Mouse (Mus musculus): ENCODE results near the gene Extl1. TPM values are rescaled to one million over a fixed set of nuclear protein-coding genes. Genes with fewer than 3 reads are reported as not detected.

Gene Extl1
- polyA plus RNA-seq, 1 experiment from 2014 or later, result 0.11 TPM

DNA sequence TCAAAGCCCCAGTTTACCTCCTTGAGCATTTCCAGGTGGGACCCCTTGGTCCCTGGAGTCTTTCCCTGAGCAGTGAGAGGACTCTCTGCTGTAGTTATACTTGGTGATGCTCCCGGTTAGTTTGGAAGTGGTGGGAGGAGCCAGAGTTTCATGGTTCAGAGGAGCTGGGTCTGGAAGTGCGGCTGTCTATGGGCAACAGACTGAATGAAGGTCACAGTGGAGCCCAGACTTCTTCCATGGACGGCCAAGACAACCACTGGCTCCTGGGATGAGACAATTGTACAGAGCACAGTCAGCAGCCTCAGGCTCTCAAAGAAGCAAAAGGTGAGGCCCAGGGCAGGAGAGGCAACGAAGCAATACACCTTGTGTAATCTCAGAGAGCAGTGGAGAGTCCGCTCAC lies 53.4 kb downstream of the Extl1 start:
- Histone ChIP-seq H3K36me3 (ENCODE audit: control insufficient read depth, insufficient read depth, low read length) (no peaks in the 10 kb centered on the region), H3K4me1 (ENCODE audit: control insufficient read depth, insufficient read depth, low read length) (no peaks in the 10 kb centered on the region; the same call in 1 of the 2 replicates), H3K27me3 (ENCODE audit: control insufficient read depth, insufficient read depth, low read length) (no peaks in the 10 kb centered on the region), H3K4me2 (no peak overlapping the region), H3K27ac (ENCODE audit: low read depth, low read length) (no peak overlapping the region), H3K9me3 (ENCODE audit: control insufficient read depth, low read length) (no peaks in the 10 kb centered on the region), H3K4me3 (ENCODE audit: low read depth, low read length) (no peak overlapping the region), H3K9ac (ENCODE audit: low read length) (no peak overlapping the region)
- WGBS, result 58% methylated on average over 5 of the region's 5 CpGs
- DNase-seq (ENCODE audit: low spot score, missing footprints), result no peak
- no peak for ATAC-seq (ENCODE audit: low FRiP score)

DNA sequence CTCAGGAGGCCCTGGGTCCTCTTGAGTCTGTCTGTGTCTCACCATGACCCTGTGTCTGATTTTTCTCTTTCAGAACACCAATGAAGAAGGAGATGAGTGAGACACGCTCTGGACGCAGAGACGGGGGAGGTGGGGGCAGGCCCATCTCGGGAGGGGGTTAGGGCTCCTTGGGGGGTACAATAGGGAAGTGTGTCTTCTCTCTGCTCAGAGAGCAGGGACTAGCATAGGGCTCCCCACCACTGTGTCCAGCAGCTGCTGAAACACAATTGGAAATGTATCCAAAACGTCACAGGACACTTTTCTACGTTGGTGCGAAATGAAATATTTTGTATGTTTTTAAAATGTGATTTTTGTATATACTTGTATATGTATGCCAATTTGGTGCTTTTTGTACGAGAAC lies 54.8 kb downstream of the Extl1 start:
- ATAC-seq (ENCODE audit: low FRiP score), result no peak
- 90% methylated on average over 8 of the region's 8 CpGs for WGBS
- no peak for DNase-seq (ENCODE audit: low spot score, missing footprints)
- no peak overlapping the region for H3K4me2 ChIP-seq
- H3K36me3 ChIP-seq (ENCODE audit: control insufficient read depth, insufficient read depth, low read length), result no peaks in the 10 kb centered on the region
- no peak overlapping the region for H3K9ac ChIP-seq (ENCODE audit: low read length)
- H3K27ac ChIP-seq (ENCODE audit: low read depth, low read length), result no peak overlapping the region
- H3K27me3 ChIP-seq (ENCODE audit: control insufficient read depth, insufficient read depth, low read length), result no peaks in the 10 kb centered on the region
- no peaks in the 10 kb centered on the region; the same call in 1 of the 2 replicates for H3K4me1 ChIP-seq (ENCODE audit: control insufficient read depth, insufficient read depth, low read length)
- no peak overlapping the region for H3K4me3 ChIP-seq (ENCODE audit: low read depth, low read length)
- H3K9me3 ChIP-seq (ENCODE audit: control insufficient read depth, low read length), result no peaks in the 10 kb centered on the region

DNA sequence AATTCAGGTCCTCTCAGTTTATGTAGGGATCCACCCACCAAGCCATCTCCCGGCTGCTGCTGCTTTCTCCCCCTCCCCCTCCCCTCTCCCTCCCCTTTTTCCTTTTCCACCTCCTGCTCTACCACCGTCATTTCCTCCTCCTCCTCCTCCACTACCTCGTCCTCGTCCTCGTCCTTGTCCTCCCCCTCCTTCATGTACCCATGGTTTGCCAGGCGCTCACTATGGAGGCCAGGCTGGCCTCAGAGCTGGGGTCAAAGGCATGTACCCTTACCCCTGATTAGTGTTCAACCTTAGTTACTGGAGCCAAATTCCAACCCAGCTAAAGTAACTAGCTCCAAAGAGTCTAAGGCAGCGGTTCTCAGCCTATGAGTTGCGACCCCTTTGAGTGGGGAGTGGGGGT lies 55.5 kb downstream of the Extl1 start:
- no peak overlapping the region for H3K4me3 ChIP-seq (ENCODE audit: low read depth, low read length)
- no peaks in the 10 kb centered on the region for H3K36me3 ChIP-seq (ENCODE audit: control insufficient read depth, insufficient read depth, low read length)
- DNase-seq (ENCODE audit: low spot score, missing footprints) (no peak), ATAC-seq (ENCODE audit: low FRiP score) (no peak)
- H3K4me2 ChIP-seq, result no peak overlapping the region
- H3K27ac ChIP-seq (ENCODE audit: low read depth, low read length), result no peak overlapping the region
- WGBS, result 67% methylated on average over 8 of the region's 8 CpGs
- H3K9ac ChIP-seq (ENCODE audit: low read length), result no peak overlapping the region
- H3K4me1 ChIP-seq (ENCODE audit: control insufficient read depth, insufficient read depth, low read length), result no peaks in the 10 kb centered on the region; the same call in 1 of the 2 replicates
- no peaks in the 10 kb centered on the region for H3K27me3 ChIP-seq (ENCODE audit: control insufficient read depth, insufficient read depth, low read length)
- no peaks in the 10 kb centered on the region for H3K9me3 ChIP-seq (ENCODE audit: control insufficient read depth, low read length)

DNA sequence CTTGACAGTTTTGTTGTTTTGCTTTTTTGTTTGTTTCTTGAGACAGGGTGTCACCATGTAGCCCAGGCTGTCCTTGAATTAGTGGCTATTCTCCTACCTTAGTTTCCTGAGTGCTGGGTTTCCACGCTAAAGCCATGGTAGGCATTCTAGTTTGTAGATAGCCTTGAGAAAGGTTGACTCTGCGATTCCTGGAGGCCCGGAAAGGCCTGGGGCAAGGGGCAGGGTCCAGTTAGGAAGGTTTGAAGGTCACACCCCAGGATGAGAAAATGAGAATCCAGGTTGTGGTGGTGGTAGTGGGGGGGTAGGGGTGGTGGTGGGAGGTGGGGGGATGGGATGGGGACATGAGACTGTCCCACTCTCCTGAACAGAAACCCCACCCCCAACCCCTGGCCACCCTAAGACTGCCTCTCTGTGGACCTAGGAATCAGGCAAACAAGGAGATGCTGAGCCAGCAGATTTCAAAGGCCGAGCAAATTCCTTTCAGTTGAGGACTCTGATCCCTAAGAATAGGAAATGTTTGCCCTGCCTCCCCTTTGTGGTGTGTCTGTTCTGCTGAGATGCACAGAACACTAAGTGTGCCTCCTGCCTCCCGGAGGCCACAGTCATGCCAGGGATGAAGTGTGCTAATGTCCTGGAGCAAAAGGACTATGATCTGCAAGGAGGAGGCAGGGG lies 56.7 kb downstream of the Extl1 start:
- H3K9me3 ChIP-seq (ENCODE audit: control insufficient read depth, low read length), result no peaks in the 10 kb centered on the region
- H3K36me3 ChIP-seq (ENCODE audit: control insufficient read depth, insufficient read depth, low read length), result no peaks in the 10 kb centered on the region
- 67% methylated on average over 5 of the region's 5 CpGs for WGBS
- no peaks in the 10 kb centered on the region; the same call in 1 of the 2 replicates for H3K4me1 ChIP-seq (ENCODE audit: control insufficient read depth, insufficient read depth, low read length)
- no peak overlapping the region for H3K27ac ChIP-seq (ENCODE audit: low read depth, low read length)
- no peak for DNase-seq (ENCODE audit: low spot score, missing footprints)
- no peak for ATAC-seq (ENCODE audit: low FRiP score)
- no peaks in the 10 kb centered on the region for H3K27me3 ChIP-seq (ENCODE audit: control insufficient read depth, insufficient read depth, low read length)
- H3K9ac ChIP-seq (ENCODE audit: low read length), result no peak overlapping the region
- no peak overlapping the region for H3K4me3 ChIP-seq (ENCODE audit: low read depth, low read length)
- H3K4me2 ChIP-seq, result no peak overlapping the region

DNA sequence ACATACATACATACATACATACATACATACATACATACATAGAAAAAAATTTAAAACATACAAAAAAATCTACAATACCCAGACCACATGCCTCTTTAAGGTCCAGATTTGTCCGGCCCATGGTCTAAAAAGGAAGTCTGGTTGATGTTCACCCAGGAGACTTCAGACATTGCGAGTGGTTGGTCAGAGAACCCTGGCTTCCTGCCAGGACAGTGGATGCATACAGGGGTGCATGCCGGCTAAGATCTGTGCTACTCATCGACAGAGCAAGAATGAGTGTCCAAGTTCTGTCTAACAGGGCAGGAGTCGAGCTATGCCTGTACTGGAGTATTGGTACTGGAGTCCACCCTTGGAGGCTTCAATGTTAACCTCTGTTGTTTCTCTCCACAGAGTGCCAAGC lies 59.0 kb downstream of the Extl1 start:
- H3K9me3 ChIP-seq (ENCODE audit: control insufficient read depth, low read length), result no peaks in the 10 kb centered on the region
- H3K4me2 ChIP-seq, result no peak overlapping the region
- no peak for ATAC-seq (ENCODE audit: low FRiP score)
- H3K27me3 ChIP-seq (ENCODE audit: control insufficient read depth, insufficient read depth, low read length), result no peaks in the 10 kb centered on the region
- no peaks in the 10 kb centered on the region for H3K36me3 ChIP-seq (ENCODE audit: control insufficient read depth, insufficient read depth, low read length)
- H3K9ac ChIP-seq (ENCODE audit: low read length), result no peak overlapping the region
- no peak overlapping the region for H3K4me3 ChIP-seq (ENCODE audit: low read depth, low read length)
- no peak for DNase-seq (ENCODE audit: low spot score, missing footprints)
- WGBS, result 86% methylated on average over 5 of the region's 5 CpGs
- H3K27ac ChIP-seq (ENCODE audit: low read depth, low read length), result no peak overlapping the region
- no peaks in the 10 kb centered on the region; the same call in 1 of the 2 replicates for H3K4me1 ChIP-seq (ENCODE audit: control insufficient read depth, insufficient read depth, low read length)

DNA sequence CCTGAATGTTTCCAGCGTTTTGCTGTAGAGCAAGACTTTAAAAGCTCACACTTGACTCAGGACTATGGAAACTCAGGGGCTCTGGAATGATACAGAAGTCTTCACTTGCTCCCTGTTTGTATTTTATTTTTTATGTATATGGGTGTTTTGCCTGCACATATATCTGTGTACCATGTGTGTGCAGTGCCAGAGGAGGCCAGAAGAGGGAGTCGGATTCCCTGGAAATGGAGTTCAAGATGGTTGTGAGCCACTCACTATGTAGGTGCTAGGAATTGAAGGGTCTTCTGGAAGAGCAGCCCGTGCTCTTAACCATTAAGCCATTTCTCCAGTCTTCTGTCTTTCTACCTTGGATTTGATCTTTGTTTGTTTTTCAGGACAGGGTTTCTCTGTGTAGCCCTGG lies 62.1 kb downstream of the Extl1 start:
- no peak for DNase-seq (ENCODE audit: low spot score, missing footprints)
- Histone ChIP-seq H3K4me3 (ENCODE audit: low read depth, low read length) (no peak overlapping the region), H3K4me1 (ENCODE audit: control insufficient read depth, insufficient read depth, low read length) (no peaks in the 10 kb centered on the region), H3K36me3 (ENCODE audit: control insufficient read depth, insufficient read depth, low read length) (no peaks in the 10 kb centered on the region), H3K27ac (ENCODE audit: low read depth, low read length) (no peak overlapping the region), H3K27me3 (ENCODE audit: control insufficient read depth, insufficient read depth, low read length) (no peaks in the 10 kb centered on the region), H3K4me2 (no peak overlapping the region), H3K9me3 (ENCODE audit: control insufficient read depth, low read length) (no peaks in the 10 kb centered on the region), H3K9ac (ENCODE audit: low read length) (no peak overlapping the region)
- WGBS, result 63% methylated on average over 3 of the region's 3 CpGs
- no peak for ATAC-seq (ENCODE audit: low FRiP score)

DNA sequence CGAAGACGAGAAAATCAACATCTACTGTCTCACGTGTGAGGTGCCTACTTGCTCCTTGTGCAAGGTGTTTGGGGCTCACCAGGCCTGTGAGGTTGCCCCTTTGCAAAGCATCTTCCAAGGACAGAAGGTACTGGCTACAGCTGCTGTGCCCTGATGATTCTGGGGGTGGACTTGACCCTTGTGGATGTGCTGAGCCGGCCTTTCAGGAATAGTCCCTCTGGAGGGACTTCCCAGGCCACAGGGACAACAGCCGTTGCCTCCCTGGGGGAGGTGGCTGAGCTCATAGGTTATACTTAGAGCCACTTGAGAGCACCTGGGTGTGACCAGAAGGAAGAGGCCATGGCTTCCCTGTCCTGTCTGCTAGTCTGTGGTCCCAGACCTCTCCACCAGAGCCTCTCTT lies 64.0 kb downstream of the Extl1 start:
- WGBS, result 75% methylated on average over 5 of the region's 5 CpGs
- no peak overlapping the region for H3K27ac ChIP-seq (ENCODE audit: low read depth, low read length)
- DNase-seq (ENCODE audit: low spot score, missing footprints), result no peak
- no peaks in the 10 kb centered on the region for H3K27me3 ChIP-seq (ENCODE audit: control insufficient read depth, insufficient read depth, low read length)
- no peaks in the 10 kb centered on the region for H3K4me1 ChIP-seq (ENCODE audit: control insufficient read depth, insufficient read depth, low read length)
- ATAC-seq (ENCODE audit: low FRiP score), result no peak
- no peaks in the 10 kb centered on the region for H3K9me3 ChIP-seq (ENCODE audit: control insufficient read depth, low read length)
- H3K4me2 ChIP-seq, result no peak overlapping the region
- no peaks in the 10 kb centered on the region for H3K36me3 ChIP-seq (ENCODE audit: control insufficient read depth, insufficient read depth, low read length)
- H3K9ac ChIP-seq (ENCODE audit: low read length), result no peak overlapping the region
- H3K4me3 ChIP-seq (ENCODE audit: low read depth, low read length), result no peak overlapping the region

DNA sequence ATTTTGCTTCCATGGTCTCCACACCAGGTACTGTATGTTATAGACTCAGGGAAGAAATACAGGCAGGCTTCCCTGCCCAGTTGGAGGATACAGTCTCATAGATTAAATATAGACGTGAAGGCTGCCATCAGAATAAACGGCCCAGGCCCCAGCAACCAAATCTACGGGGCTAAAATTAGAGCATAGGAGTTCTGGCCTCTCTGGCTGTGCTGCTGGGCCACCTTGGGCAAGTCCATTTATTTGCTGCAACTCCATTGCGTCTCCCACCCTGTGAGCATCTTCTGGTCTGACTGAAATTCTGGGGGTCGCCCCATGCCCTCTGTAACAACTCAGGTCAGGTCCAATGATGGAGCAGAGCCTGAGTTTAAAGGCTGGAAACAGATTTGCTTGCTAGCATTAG lies 64.6 kb downstream of the Extl1 start:
- Histone ChIP-seq H3K27ac (ENCODE audit: low read depth, low read length) (no peak overlapping the region), H3K4me1 (ENCODE audit: control insufficient read depth, insufficient read depth, low read length) (no peaks in the 10 kb centered on the region), H3K4me3 (ENCODE audit: low read depth, low read length) (no peak overlapping the region), H3K9me3 (ENCODE audit: control insufficient read depth, low read length) (no peaks in the 10 kb centered on the region), H3K4me2 (no peak overlapping the region), H3K36me3 (ENCODE audit: control insufficient read depth, insufficient read depth, low read length) (no peaks in the 10 kb centered on the region), H3K9ac (ENCODE audit: low read length) (no peak overlapping the region), H3K27me3 (ENCODE audit: control insufficient read depth, insufficient read depth, low read length) (no peaks in the 10 kb centered on the region)
- WGBS, result 85% methylated on average over 5 of the region's 5 CpGs
- DNase-seq (ENCODE audit: low spot score, missing footprints) (no peak), ATAC-seq (ENCODE audit: low FRiP score) (no peak)

DNA sequence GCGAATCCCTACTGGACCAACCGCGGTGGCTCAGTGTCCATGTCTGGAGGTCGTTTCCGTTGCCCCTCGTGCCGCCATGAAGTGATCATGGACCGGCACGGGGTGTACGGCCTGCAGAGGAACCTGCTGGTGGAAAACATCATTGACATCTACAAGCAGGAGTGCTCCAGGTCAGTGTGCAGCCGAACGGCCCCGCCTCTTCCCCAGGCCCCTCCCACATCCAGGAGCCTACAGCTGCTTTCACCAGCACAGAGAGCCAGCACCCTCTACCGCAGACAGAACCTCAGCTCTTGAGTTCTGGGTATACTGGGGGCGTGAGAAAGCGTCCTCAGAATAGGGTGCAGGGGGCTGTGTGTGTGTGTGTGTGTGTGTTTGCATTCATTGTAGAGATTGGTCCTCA lies 67.3 kb downstream of the Extl1 start:
- no peak overlapping the region for H3K27ac ChIP-seq (ENCODE audit: low read depth, low read length)
- no peaks in the 10 kb centered on the region for H3K27me3 ChIP-seq (ENCODE audit: control insufficient read depth, insufficient read depth, low read length)
- H3K9me3 ChIP-seq (ENCODE audit: control insufficient read depth, low read length), result peaks cover 2% of the 10 kb centered on the region; the same call in 1 of the 2 replicates
- no peak overlapping the region for H3K9ac ChIP-seq (ENCODE audit: low read length)
- no peak overlapping the region for H3K4me2 ChIP-seq
- H3K36me3 ChIP-seq (ENCODE audit: control insufficient read depth, insufficient read depth, low read length), result no peaks in the 10 kb centered on the region
- no peak overlapping the region for H3K4me3 ChIP-seq (ENCODE audit: low read depth, low read length)
- no peak for DNase-seq (ENCODE audit: low spot score, missing footprints)
- no peaks in the 10 kb centered on the region for H3K4me1 ChIP-seq (ENCODE audit: control insufficient read depth, insufficient read depth, low read length)
- ATAC-seq (ENCODE audit: low FRiP score), result no peak
- WGBS, result 51% methylated on average over 16 of the region's 16 CpGs

Measured in midbrain, embryonic 11.5 days (tissue).